Mouse (Mus musculus) intestine, embryonic 14.5 days (tissue): ENCODE data around the gene Paf1. TPM values are rescaled to one million over a fixed set of nuclear protein-coding genes. Genes with fewer than 3 reads are reported as not detected.

Experiments
- ATAC-seq: fragments of 200-750 bp; cut with Nextera tagmentation; replicated peaks from 2 replicates; pipeline ENCODE4 v1.8.0; 2017; ENCODE audit warnings: low read depth, moderate number of reproducible peaks, moderate TSS enrichment, moderate library complexity; ENCODE audit not compliant: low FRiP score, low TSS enrichment
- DNase-seq: peaks from one replicate; pipeline ENCODE4 v3.0.0-alpha.2; 2018; ENCODE audit warnings: low spot score
- H3K27ac ChIP-seq: fragments of 300-500 bp; sonication (generic); 2 replicates; pipeline ENCODE4 v1.5.1; 2014; ENCODE audit warnings: low read depth, mild to moderate bottlenecking, control low read depth
- H3K27me3 ChIP-seq: fragments of 300-500 bp; sonication (generic); replicated peaks from 2 replicates; pipeline ENCODE4 v1.6.1; 2014; ENCODE audit warnings: low read length, control low read depth; ENCODE audit not compliant: control insufficient read depth, insufficient read depth
- H3K36me3 ChIP-seq: fragments of 300-500 bp; sonication (generic); 2 replicates; pipeline ENCODE4 v1.6.1; 2014; ENCODE audit warnings: low read length, control low read depth; ENCODE audit not compliant: control insufficient read depth, insufficient read depth
- H3K4me1 ChIP-seq: fragments of 300-500 bp; sonication (generic); replicated peaks from 2 replicates; pipeline ENCODE4 v1.6.1; 2014; ENCODE audit warnings: low read length, control low read depth, mixed read lengths; ENCODE audit not compliant: control insufficient read depth, insufficient read depth
- H3K4me2 ChIP-seq: fragments of 300-500 bp; sonication (generic); 2 replicates; pipeline ENCODE4 v1.6.1; 2014; ENCODE audit warnings: low read length
- H3K4me3 ChIP-seq: fragments of 300-500 bp; sonication (generic); 2 replicates; pipeline ENCODE4 v1.5.1; 2014; ENCODE audit warnings: low read depth, low read length, control low read depth, mixed read lengths
- H3K9ac ChIP-seq: fragments of 300-500 bp; sonication (generic); 2 replicates; pipeline ENCODE4 v1.6.1; 2014; ENCODE audit warnings: mild to moderate bottlenecking, low read length
- H3K9me3 ChIP-seq: fragments of 300-500 bp; sonication (generic); 2 replicates; pipeline ENCODE4 v1.6.1; 2016; ENCODE audit warnings: low read length, control low read depth; ENCODE audit not compliant: control insufficient read depth
- WGBS: fragments of 180-500 bp; shearing (Covaris S2); extraction: QIAGEN DNeasy Blood & Tissue Kit; methylation state at CpG from one replicate; pipeline ENCODE4 v1.1.7; 2014; 5-methylcytosine and 5-hydroxymethylcytosine counted together
- polyA plus RNA-seq: library from polyadenylated mRNA; unstranded; fragments of >200 nt; fragmentation: Nextera tagmentation; extraction: Ambion mirVana; gene quantifications from 2 replicates; pipeline ENCODE4 v1.2.1, GENCODE M21; 2014

Paf1 gene
- polyA plus RNA-seq, 1 experiment from 2014 or later: 64.4 TPM

- DNase-seq (no peak), ATAC-seq (no peak)
- Histone ChIP-seq H3K4me1 (peaks cover 29% of the 10 kb centered on the region), H3K27me3 (no peaks in the 10 kb centered on the region), H3K9ac (no peak overlapping the region), H3K36me3 (peaks cover 44% of the 10 kb centered on the region), H3K9me3 (no peaks in the 10 kb centered on the region), H3K4me2 (no peak overlapping the region), H3K27ac (no peak overlapping the region), H3K4me3 (no peak overlapping the region)
- WGBS: 91% methylated on average over 3 of the region's 3 CpGs
These were observed 38.2 kb upstream of the Paf1 start for GRCm38 (mm10) chr7:28354596-28354995.

GRCm38 (mm10) chr7:28355221-28355620 lies 37.5 kb upstream of the Paf1 start:
- DNase-seq (no peak), ATAC-seq (no peak)
- Histone ChIP-seq H3K4me3 (no peak overlapping the region), H3K36me3 (peaks cover 50% of the 10 kb centered on the region), H3K9ac (no peak overlapping the region), H3K27me3 (no peaks in the 10 kb centered on the region), H3K4me1 (peaks cover 24% of the 10 kb centered on the region), H3K4me2 (no peak overlapping the region), H3K9me3 (no peaks in the 10 kb centered on the region), H3K27ac (no peak overlapping the region)
- WGBS: 90% methylated on average over 3 of the region's 3 CpGs

- no peak overlapping the region for H3K4me3 ChIP-seq
- H3K9me3 ChIP-seq: no peaks in the 10 kb centered on the region
- H3K4me2 ChIP-seq: no peak overlapping the region
- ATAC-seq (peak; percentile 10; the same call in 1 of the 2 replicates), DNase-seq (no peak)
- no peaks in the 10 kb centered on the region for H3K27me3 ChIP-seq
- no peak overlapping the region for H3K9ac ChIP-seq
- H3K4me1 ChIP-seq: peaks cover 17% of the 10 kb centered on the region
- peaks cover 61% of the 10 kb centered on the region for H3K36me3 ChIP-seq
- peak overlapping the region; percentile 58 for H3K27ac ChIP-seq
- WGBS: 1% methylated on average over 5 of the region's 5 CpGs
These were observed 35.8 kb upstream of the Paf1 start for GRCm38 (mm10) chr7:28356981-28357380.

DNA sequence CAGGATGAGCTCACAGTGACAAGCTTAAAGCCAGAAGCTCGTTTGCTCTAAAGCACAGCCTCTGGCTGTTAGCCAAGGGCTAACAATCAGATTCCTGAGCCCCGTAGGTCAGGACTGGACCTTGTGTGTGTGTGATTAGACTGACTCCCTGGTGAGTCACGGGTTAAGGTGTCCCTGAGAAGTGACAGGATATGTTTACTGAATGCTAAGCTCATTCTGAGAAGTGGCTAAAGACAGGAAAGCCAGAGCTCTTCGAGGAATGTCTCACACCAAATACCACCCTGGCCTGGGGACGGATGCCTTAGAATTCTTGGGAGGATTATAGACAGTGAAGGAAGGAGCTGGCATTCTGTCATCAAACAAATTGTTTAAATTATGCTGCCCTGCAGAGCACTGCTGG lies 34.8 kb upstream of the Paf1 start:
- Histone ChIP-seq H3K27me3 (no peaks in the 10 kb centered on the region), H3K4me2 (peak overlapping the region; percentile 18), H3K27ac (peak overlapping the region; percentile 58), H3K9ac (0 out of 2 replicates have a peak overlapping the region, but pooled peaks have one; percentile 4), H3K4me3 (no peak overlapping the region), H3K36me3 (peaks cover 61% of the 10 kb centered on the region), H3K4me1 (peaks cover 17% of the 10 kb centered on the region), H3K9me3 (no peaks in the 10 kb centered on the region)
- 4% methylated on average over 5 of the region's 5 CpGs for WGBS
- DNase-seq (no peak), ATAC-seq (no peak)

GRCm38 (mm10) chr7:28358431-28358830 lies 34.3 kb upstream of the Paf1 start:
- Histone ChIP-seq H3K4me2 (no peak overlapping the region), H3K4me1 (peaks cover 17% of the 10 kb centered on the region), H3K4me3 (no peak overlapping the region), H3K27me3 (no peaks in the 10 kb centered on the region), H3K27ac (peak overlapping the region; percentile 58; the same call in 1 of the 2 replicates), H3K9ac (0 out of 2 replicates have a peak overlapping the region, but pooled peaks have one; percentile 4), H3K36me3 (peaks cover 61% of the 10 kb centered on the region), H3K9me3 (no peaks in the 10 kb centered on the region)
- WGBS: 43% methylated on average over 7 of the region's 7 CpGs
- no peak for ATAC-seq
- DNase-seq: no peak

GRCm38 (mm10) chr7:28359854-28360253 lies 32.9 kb upstream of the Paf1 start:
- no peak overlapping the region for H3K4me2 ChIP-seq
- no peaks in the 10 kb centered on the region for H3K9me3 ChIP-seq
- H3K9ac ChIP-seq: no peak overlapping the region
- 84% methylated on average over 10 of the region's 10 CpGs for WGBS
- peaks cover 63% of the 10 kb centered on the region for H3K36me3 ChIP-seq
- peaks cover 17% of the 10 kb centered on the region for H3K4me1 ChIP-seq
- H3K4me3 ChIP-seq: no peak overlapping the region
- DNase-seq (no peak), ATAC-seq (no peak)
- H3K27ac ChIP-seq: no peak overlapping the region
- H3K27me3 ChIP-seq: no peaks in the 10 kb centered on the region

DNA sequence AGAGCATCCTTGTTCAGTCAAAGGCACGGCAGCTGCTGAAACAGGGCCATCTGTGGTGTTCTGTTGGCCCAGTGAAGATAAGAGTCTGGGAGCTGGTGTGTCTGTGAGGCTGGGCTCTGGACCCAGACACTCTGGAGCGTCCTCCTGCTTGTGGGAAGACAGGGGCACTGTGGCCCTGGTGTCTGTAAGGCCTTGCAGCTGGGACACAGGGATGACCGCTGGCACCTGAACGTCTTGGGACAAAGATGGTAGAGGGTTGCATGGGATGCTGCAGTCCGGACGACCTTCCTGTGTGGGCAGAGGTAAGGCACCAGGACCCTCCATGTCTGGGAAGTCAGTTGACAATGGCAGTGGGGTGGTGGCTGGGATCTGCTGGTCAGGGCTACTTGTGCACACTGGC lies 32.5 kb upstream of the Paf1 start:
- no peak overlapping the region for H3K4me3 ChIP-seq
- H3K4me2 ChIP-seq: no peak overlapping the region
- peaks cover 67% of the 10 kb centered on the region for H3K36me3 ChIP-seq
- no peak overlapping the region for H3K9ac ChIP-seq
- H3K9me3 ChIP-seq: no peaks in the 10 kb centered on the region
- peaks cover 17% of the 10 kb centered on the region for H3K4me1 ChIP-seq
- ATAC-seq (no peak), DNase-seq (no peak)
- 92% methylated on average over 6 of the region's 6 CpGs for WGBS
- no peak overlapping the region for H3K27ac ChIP-seq
- no peaks in the 10 kb centered on the region for H3K27me3 ChIP-seq

DNA sequence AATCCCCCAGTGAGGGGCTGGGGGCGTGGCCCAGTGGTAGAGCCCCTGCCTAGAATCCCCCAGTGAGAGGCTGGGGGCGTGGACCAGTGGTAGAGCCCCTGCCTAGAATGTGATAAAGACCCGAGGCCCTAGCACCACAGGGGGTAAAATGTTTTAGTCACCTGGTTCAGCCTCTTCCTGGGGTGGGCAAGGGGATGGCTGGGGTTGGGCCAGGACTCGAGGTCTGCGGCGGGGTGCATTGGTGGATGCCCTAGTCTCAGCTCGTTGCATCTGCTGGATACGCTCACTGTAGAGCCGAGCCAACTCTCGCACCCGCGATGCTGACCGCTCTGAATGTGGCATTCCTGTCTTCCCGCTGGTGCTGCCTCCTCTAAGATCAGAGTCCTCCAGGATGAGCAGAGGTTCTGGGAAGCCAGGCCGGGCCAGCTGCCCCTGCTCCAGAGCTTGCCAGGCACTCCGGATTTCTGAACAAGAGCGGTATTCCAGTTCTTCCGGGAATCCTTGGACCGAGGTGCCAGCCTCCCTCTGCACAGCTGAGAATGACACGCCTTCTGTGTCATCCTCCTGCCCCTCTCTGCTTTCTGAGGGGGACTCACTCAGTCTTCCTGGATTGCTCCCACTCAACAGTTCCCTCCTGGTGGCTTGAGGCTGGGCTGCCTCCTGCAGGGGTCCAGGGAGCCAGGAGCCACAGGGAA lies 31.0 kb upstream of the Paf1 start:
- H3K27me3 ChIP-seq: no peaks in the 10 kb centered on the region
- DNase-seq (no peak), ATAC-seq (no peak)
- no peak overlapping the region for H3K4me2 ChIP-seq
- H3K36me3 ChIP-seq: peaks cover 82% of the 10 kb centered on the region
- H3K4me3 ChIP-seq: no peak overlapping the region
- peaks cover 15% of the 10 kb centered on the region for H3K4me1 ChIP-seq
- no peak overlapping the region for H3K27ac ChIP-seq
- no peaks in the 10 kb centered on the region for H3K9me3 ChIP-seq
- no peak overlapping the region for H3K9ac ChIP-seq
- WGBS: 95% methylated on average over 19 of the region's 20 CpGs

DNA sequence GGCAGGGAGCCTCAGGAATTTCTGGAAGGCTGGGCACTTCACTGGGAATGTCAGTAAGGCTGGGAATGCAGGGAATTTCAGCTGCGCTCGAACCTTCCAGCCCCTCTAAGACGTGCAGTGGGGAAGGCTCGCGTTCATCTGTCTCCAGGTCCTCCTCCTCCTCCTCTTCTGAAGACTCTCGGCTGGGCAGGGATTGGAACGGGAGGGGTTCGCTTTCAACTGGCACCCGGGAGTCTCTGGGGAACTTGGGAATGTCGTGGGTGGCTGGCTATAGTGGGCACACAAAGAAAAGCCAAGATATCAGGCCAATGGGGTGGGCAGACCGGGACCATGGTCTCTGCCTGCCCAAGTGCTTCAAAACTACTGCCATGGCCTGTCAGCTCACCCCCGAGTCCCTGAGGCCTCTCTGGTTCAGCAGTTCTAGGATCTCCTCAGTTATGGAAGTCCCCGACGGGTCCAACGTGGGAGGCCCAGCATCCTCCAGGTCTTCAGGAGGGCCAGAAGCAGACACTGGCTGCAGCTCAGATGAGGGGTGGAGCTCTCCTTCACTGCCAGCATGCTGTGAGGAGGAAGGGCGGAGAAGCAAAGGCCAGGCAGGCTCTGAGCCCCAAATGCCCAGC lies 30.2 kb upstream of the Paf1 start:
- H3K4me2 ChIP-seq: no peak overlapping the region
- H3K9me3 ChIP-seq: no peaks in the 10 kb centered on the region
- 82% methylated on average over 16 of the region's 16 CpGs for WGBS
- H3K36me3 ChIP-seq: peaks cover 90% of the 10 kb centered on the region
- ATAC-seq: no peak
- peaks cover 12% of the 10 kb centered on the region for H3K4me1 ChIP-seq
- no peak overlapping the region for H3K27ac ChIP-seq
- DNase-seq: no peak
- no peak overlapping the region for H3K9ac ChIP-seq
- H3K4me3 ChIP-seq: no peak overlapping the region
- H3K27me3 ChIP-seq: no peaks in the 10 kb centered on the region
